Mouse (Mus musculus) inflammation-experienced regulatory T-cells, adult 16 weeks (primary cell): Measurements from ENCODE around the gene Chst10. TPM values are rescaled to one million over a fixed set of nuclear protein-coding genes. Genes with fewer than 3 reads are reported as not detected.

ENCODE experiments used
- polyA plus RNA-seq: library from polyadenylated mRNA; unstranded; fragments of 100-300 nt; shearing (Covaris generic); gene quantifications from one replicate; pipeline ENCODE4 v1.2.1, GENCODE M21; 2017

Chst10 gene
- polyA plus RNA-seq: 37.6 TPM

DNA sequence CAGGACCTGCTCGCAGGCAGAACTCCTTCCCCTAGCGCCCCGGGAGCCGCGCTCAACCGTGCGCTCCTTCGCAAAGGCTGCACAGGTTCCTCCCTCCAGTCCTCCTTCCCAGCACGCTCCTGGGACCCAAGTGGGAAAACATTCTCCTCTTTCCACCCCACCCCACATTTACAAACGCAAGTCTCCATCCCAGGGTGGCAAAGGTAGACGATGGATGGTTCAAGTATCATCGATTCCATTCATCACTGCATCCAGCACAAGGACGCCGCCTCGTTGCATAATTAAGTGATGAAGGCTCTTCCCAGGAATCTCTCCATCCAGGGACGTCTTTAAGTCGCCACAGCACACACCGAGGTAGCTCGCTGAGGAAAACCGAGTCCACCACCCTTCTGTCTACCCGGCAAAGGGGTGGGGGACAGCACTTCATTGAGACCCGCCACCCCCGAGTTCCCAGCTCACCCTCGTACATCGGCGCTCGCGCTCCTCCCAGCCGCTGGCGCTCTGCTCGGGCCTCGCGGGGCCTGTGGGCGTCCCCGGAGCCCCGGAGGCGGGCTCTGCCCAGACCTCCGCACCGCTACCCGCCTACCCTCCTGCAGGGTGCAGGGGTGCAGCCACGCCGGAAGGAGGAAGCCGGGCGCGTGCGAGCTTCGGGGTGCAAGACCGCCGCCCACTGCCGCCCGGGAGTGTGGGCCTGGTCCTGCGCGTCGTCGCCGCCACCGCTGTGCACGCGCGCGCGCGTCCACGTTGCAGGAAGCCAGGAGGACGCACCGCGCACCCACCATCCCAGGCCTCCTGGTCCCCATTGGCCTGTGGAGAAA, at the start of gene Chst10:
Gene Chst10, minus strand, starts transcription at position 731 of the 818 bp plus-strand sequence.

GRCm38 (mm10) chr1:38938849-38939248, 40.9 kb upstream of the Chst10 start, which contains the start of gene Nms:
Nms (plus strand) TSS chr1:38939149.

GRCm38 (mm10) chr1:38836477-38836872, 61.5 kb downstream of the Chst10 start, which contains the start of gene Lonrf2:
Lonrf2 (minus strand) TSS chr1:38836711.

Other genes with a start within 250 kb of the Chst10 start
- gene Aff3, start 233.2 kb downstream of the Chst10 start, polyA plus RNA-seq: 8.2 TPM
- not detected for gene Lonrf2, start 61.5 kb downstream of the Chst10 start, polyA plus RNA-seq
- not detected for gene Nms, start 41.0 kb upstream of the Chst10 start, polyA plus RNA-seq
- gene Pdcl3, start 87.4 kb upstream of the Chst10 start, polyA plus RNA-seq: 118 TPM